Mouse (Mus musculus) neural tube, embryonic 15.5 days (tissue): ENCODE results near the gene Idh1. TPM values are rescaled to one million over a fixed set of nuclear protein-coding genes. Genes with fewer than 3 reads are reported as not detected.

Experiments
- ATAC-seq: fragments of 200-750 bp; cut with Nextera tagmentation; 2 replicates; pipeline ENCODE4 v1.8.0; 2017; ENCODE audit warnings: mild to moderate bottlenecking, moderate TSS enrichment, moderate library complexity; ENCODE audit not compliant: low FRiP score
- H3K27ac ChIP-seq: fragments of 300-500 bp; sonication (generic); replicated peaks from 2 replicates; pipeline ENCODE4 v1.5.1; 2015; ENCODE audit warnings: mild to moderate bottlenecking, inconsistent platforms
- H3K27me3 ChIP-seq: fragments of 300-500 bp; sonication (generic); replicated peaks from 2 replicates; pipeline ENCODE4 v1.6.1; 2015; ENCODE audit warnings: inconsistent platforms
- H3K36me3 ChIP-seq: fragments of 300-500 bp; sonication (generic); 2 replicates; pipeline ENCODE4 v1.6.1; 2015; ENCODE audit warnings: inconsistent platforms
- H3K4me1 ChIP-seq: fragments of 300-500 bp; sonication (generic); 2 replicates; pipeline ENCODE4 v1.6.1; 2015; ENCODE audit warnings: inconsistent platforms
- H3K4me2 ChIP-seq: fragments of 300-500 bp; sonication (generic); 2 replicates; pipeline ENCODE4 v1.6.1; 2015; ENCODE audit warnings: inconsistent platforms, mild to moderate bottlenecking, moderate library complexity
- H3K4me3 ChIP-seq: fragments of 300-500 bp; sonication (generic); replicated peaks from 2 replicates; pipeline ENCODE4 v1.5.1; 2015; ENCODE audit warnings: mild to moderate bottlenecking, inconsistent platforms
- H3K9ac ChIP-seq: fragments of 300-500 bp; sonication (generic); replicated peaks from 2 replicates; pipeline ENCODE4 v1.6.1; 2015; ENCODE audit warnings: mild to moderate bottlenecking, inconsistent platforms
- H3K9me3 ChIP-seq: fragments of 300-500 bp; sonication (generic); replicated peaks from 2 replicates; pipeline ENCODE4 v1.6.1; 2016; ENCODE audit warnings: inconsistent platforms
- WGBS: fragments of 180-500 bp; shearing (Covaris S2); methylation state at CpG from one replicate; pipeline ENCODE4 v1.1.7; 2015; ENCODE audit warnings: mixed read lengths; 5-methylcytosine and 5-hydroxymethylcytosine counted together
- polyA plus RNA-seq: library from polyadenylated mRNA; unstranded; fragments of >200 nt; fragmentation: Nextera tagmentation; extraction: Ambion mirVana; gene quantifications from 2 replicates; pipeline ENCODE4 v1.2.1, GENCODE M21; 2015

Idh1 gene
- polyA plus RNA-seq, 1 experiment from 2014 or later, result 446 TPM

DNA sequence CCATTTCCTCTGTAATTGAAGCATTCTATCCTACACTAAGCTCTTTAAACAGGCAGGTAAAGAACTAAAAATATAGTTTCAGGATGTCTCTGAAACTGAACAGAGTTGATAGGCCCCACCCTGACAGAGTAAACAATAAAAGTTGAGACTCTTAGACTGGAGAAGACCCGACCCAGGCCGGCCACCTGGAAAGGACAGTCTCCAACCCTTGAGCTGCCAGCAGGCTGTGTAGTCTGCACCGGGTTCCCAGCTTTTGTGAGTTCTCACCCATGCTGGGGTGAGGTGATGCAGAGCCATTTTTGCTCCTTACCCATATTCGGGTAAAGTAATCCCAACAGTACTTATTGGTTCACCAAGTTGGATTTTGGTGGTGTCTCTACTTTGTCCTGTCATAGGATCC, 10.1 kb downstream of the Idh1 start:
- H3K4me3 ChIP-seq, result no peak overlapping the region
- WGBS, result 83% methylated on average over 4 of the region's 4 CpGs

GRCm38 (mm10) chr1:65173716-65174115, 12.6 kb downstream of the Idh1 start:
- WGBS, result 98% methylated on average over 2 of the region's 2 CpGs
- Histone ChIP-seq H3K4me1 (peaks cover 34% of the 10 kb centered on the region), H3K9me3 (no peaks in the 10 kb centered on the region), H3K27ac (no peak overlapping the region), H3K4me2 (no peak overlapping the region), H3K36me3 (peaks cover 43% of the 10 kb centered on the region), H3K4me3 (no peak overlapping the region), H3K27me3 (no peaks in the 10 kb centered on the region), H3K9ac (no peak overlapping the region)
- no peak for ATAC-seq

More for the DNA sequence above, 10.1 kb downstream of the Idh1 start:
- no peak overlapping the region for H3K27ac ChIP-seq
- H3K9ac ChIP-seq, result no peak overlapping the region
- peaks cover 37% of the 10 kb centered on the region for H3K4me1 ChIP-seq
- ATAC-seq, result no peak
- H3K4me2 ChIP-seq, result peak overlapping the region; percentile 2
- no peaks in the 10 kb centered on the region for H3K27me3 ChIP-seq
- H3K36me3 ChIP-seq, result peaks cover 20% of the 10 kb centered on the region
- H3K9me3 ChIP-seq, result no peaks in the 10 kb centered on the region

DNA sequence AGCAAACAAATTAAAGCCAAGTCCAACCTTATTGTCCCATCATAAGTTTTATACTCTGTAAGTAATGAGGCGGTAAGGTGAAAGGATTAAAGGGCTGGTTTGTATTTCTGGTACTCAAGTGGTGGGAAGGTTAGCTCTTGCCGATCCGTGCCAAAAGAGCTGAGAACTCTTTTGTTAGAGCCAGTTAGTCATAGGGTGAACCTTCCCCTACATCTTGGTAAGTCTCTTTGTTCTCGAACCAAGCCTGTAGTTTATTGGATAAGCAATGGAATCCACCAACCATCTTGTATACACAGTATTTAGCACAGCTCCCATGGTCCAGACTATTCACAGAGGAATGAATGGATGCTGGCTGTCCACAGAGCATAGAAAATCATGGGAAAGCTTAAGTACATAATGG, 14.7 kb downstream of the Idh1 start:
- H3K4me1 ChIP-seq, result peaks cover 19% of the 10 kb centered on the region
- H3K4me2 ChIP-seq, result no peak overlapping the region
- no peaks in the 10 kb centered on the region for H3K27me3 ChIP-seq
- no peaks in the 10 kb centered on the region for H3K9me3 ChIP-seq
- H3K4me3 ChIP-seq, result no peak overlapping the region
- H3K36me3 ChIP-seq, result peaks cover 62% of the 10 kb centered on the region
- 70% methylated on average over 4 of the region's 4 CpGs for WGBS
- H3K27ac ChIP-seq, result no peak overlapping the region
- no peak for ATAC-seq
- H3K9ac ChIP-seq, result no peak overlapping the region

DNA sequence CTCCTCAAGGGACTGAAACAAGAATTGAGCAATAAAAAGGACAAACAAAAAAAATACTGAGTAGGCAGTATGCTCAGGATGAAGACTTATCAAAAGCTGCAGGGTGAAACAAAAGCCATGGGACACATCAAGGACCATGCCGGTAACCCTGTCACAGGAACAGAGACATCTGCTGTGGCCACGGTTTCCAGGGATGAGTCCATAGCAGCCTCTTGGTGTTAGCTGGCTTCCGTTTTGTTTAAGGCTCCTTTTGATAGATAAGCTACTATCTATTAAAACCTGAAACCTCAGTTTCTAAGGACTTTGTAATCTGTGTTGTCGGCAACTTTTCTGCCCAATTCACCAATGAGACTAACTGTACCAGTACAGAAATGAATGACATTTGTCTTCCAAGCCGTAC, 16.4 kb downstream of the Idh1 start:
- ATAC-seq, result no peak
- no peak overlapping the region for H3K9ac ChIP-seq
- H3K27ac ChIP-seq, result no peak overlapping the region
- H3K4me3 ChIP-seq, result no peak overlapping the region
- H3K36me3 ChIP-seq, result peaks cover 78% of the 10 kb centered on the region
- no peaks in the 10 kb centered on the region for H3K27me3 ChIP-seq
- WGBS, result 88% methylated on average over 5 of the region's 5 CpGs
- H3K4me2 ChIP-seq, result no peak overlapping the region
- H3K9me3 ChIP-seq, result no peaks in the 10 kb centered on the region
- H3K4me1 ChIP-seq, result peaks cover 8% of the 10 kb centered on the region; the same call in 1 of the 2 replicates

DNA sequence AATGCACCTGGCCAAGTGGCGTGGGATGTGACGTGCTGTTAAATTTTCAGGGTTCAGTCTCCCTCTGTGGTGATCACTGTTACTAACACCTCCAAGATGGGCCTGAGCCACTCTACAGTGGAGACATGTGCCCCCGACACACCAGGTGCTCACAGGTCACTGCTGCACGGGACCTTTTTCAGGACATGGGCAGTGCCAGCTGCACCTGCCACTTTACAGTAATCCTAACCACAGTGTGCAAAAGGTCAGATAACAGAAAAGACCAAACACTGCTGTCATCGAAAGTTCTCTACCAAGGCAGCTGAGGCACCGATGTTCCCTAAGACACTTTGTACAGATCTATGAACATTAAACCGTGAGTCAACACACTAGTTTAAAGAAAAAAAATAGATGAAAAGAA, 16.8 kb downstream of the Idh1 start:
- Histone ChIP-seq H3K36me3 (peaks cover 82% of the 10 kb centered on the region), H3K4me1 (peaks cover 8% of the 10 kb centered on the region; the same call in 1 of the 2 replicates), H3K9me3 (no peaks in the 10 kb centered on the region), H3K9ac (no peak overlapping the region), H3K27ac (no peak overlapping the region), H3K27me3 (no peaks in the 10 kb centered on the region), H3K4me2 (no peak overlapping the region), H3K4me3 (no peak overlapping the region)
- no peak for ATAC-seq
- WGBS, result 96% methylated on average over 7 of the region's 7 CpGs

GRCm38 (mm10) chr1:65167496-65167895, 18.8 kb downstream of the Idh1 start:
- Histone ChIP-seq H3K4me2 (no peak overlapping the region), H3K9me3 (no peaks in the 10 kb centered on the region), H3K27ac (no peak overlapping the region), H3K9ac (no peak overlapping the region), H3K36me3 (peaks cover 88% of the 10 kb centered on the region), H3K27me3 (no peaks in the 10 kb centered on the region), H3K4me3 (no peak overlapping the region), H3K4me1 (peaks cover 1% of the 10 kb centered on the region; the same call in 1 of the 2 replicates)
- no peak for ATAC-seq
- WGBS, result 77% methylated on average over 1 of the region's 1 CpGs

GRCm38 (mm10) chr1:65162210-65162609, 24.1 kb downstream of the Idh1 start:
- H3K4me1 ChIP-seq, result no peaks in the 10 kb centered on the region
- H3K36me3 ChIP-seq, result peaks cover 85% of the 10 kb centered on the region
- no peak overlapping the region for H3K4me3 ChIP-seq
- H3K9me3 ChIP-seq, result no peaks in the 10 kb centered on the region
- ATAC-seq, result no peak
- H3K27me3 ChIP-seq, result no peaks in the 10 kb centered on the region
- H3K27ac ChIP-seq, result no peak overlapping the region
- H3K4me2 ChIP-seq, result no peak overlapping the region
- WGBS, result 100% methylated on average over 1 of the region's 1 CpGs
- H3K9ac ChIP-seq, result no peak overlapping the region

- H3K9ac ChIP-seq, result no peak overlapping the region
- no peaks in the 10 kb centered on the region for H3K27me3 ChIP-seq
- H3K4me1 ChIP-seq, result no peaks in the 10 kb centered on the region
- no peak overlapping the region for H3K4me3 ChIP-seq
- H3K27ac ChIP-seq, result no peak overlapping the region
- ATAC-seq, result no peak
- no peak overlapping the region for H3K4me2 ChIP-seq
- 99% methylated on average over 5 of the region's 5 CpGs for WGBS
- H3K9me3 ChIP-seq, result no peaks in the 10 kb centered on the region
- peaks cover 34% of the 10 kb centered on the region for H3K36me3 ChIP-seq
Observed at GRCm38 (mm10) chr1:65156111-65156510, 30.2 kb downstream of the Idh1 start.

- no peaks in the 10 kb centered on the region for H3K9me3 ChIP-seq
- H3K9ac ChIP-seq, result no peak overlapping the region
- no peak overlapping the region for H3K4me3 ChIP-seq
- H3K4me1 ChIP-seq, result no peaks in the 10 kb centered on the region
- no peak for ATAC-seq
- H3K27ac ChIP-seq, result no peak overlapping the region
- no peak overlapping the region for H3K4me2 ChIP-seq
- H3K36me3 ChIP-seq, result peaks cover 22% of the 10 kb centered on the region
- H3K27me3 ChIP-seq, result no peaks in the 10 kb centered on the region
Observed at GRCm38 (mm10) chr1:65154814-65155213, 31.5 kb downstream of the Idh1 start.

DNA sequence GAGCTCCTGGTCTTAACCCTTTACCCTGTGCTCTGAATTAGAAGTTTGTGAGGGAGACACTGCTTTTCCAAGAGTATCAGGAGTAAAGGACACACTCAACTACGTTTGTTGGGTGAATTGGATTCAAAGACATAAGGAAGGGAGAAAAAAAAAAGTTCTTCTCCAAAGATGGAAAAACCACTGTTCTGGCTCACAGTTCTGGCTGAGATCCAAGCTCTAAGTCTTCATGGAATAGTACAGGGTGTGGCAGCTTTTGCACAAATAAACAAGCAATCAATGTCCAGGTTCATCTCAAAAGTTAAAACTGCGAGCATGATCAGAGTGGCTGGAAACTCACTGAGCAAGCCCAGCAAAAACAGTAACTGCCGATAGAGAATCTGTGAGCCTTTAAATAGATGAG, 38.3 kb downstream of the Idh1 start:
- WGBS, result 85% methylated on average over 3 of the region's 3 CpGs
- no peaks in the 10 kb centered on the region for H3K9me3 ChIP-seq
- ATAC-seq, result no peak

DNA sequence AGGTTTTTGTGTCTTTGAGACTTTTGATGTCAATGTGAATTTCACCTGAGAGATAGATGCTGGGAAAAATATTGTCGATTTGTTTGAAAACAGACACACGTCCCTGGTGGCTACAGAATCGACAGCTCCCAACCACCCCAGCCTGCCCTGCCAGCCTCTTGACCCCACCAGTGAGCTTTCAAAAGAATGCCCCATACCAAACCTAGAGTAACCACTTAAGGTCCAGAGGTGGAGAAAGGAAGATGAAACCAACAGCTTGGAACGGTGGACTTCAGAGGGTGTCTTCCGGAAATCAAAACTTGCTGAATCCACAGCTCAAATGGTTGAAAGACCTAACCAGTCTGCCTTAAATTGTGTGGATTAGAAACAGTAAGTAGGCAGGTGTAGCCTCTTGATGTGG, 39.0 kb downstream of the Idh1 start:
- no peak overlapping the region for H3K4me3 ChIP-seq
- H3K9me3 ChIP-seq, result no peaks in the 10 kb centered on the region
- no peak overlapping the region for H3K27ac ChIP-seq
- H3K4me2 ChIP-seq, result no peak overlapping the region
- no peak for ATAC-seq
- no peaks in the 10 kb centered on the region for H3K27me3 ChIP-seq
- H3K4me1 ChIP-seq, result no peaks in the 10 kb centered on the region
- H3K9ac ChIP-seq, result no peak overlapping the region
- 93% methylated on average over 5 of the region's 5 CpGs for WGBS
- H3K36me3 ChIP-seq, result no peaks in the 10 kb centered on the region

More for the DNA sequence above, 38.3 kb downstream of the Idh1 start:
- Histone ChIP-seq H3K27ac (no peak overlapping the region), H3K27me3 (no peaks in the 10 kb centered on the region), H3K4me2 (no peak overlapping the region), H3K4me3 (no peak overlapping the region), H3K36me3 (no peaks in the 10 kb centered on the region), H3K9ac (no peak overlapping the region), H3K4me1 (no peaks in the 10 kb centered on the region)

DNA sequence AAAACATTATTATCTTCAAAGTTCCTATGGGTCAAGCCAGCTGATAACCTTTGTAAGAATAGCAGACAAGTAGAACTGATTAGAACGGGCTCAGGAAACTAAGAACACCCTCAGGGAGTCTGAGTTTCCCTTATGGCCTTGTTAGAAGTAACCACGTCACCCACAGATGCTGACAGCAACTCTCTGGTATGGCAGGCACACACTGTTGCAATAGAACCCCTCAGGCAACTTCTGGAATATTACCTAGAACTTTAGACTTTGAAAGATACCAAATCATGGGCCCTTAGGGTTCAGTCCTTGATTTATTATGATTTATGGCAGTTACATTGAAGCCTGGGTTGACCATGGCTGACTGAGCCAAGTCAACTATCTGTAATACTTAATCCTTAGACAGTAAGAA, 39.7 kb downstream of the Idh1 start:
- no peak for ATAC-seq
- no peak overlapping the region for H3K4me2 ChIP-seq
- no peak overlapping the region for H3K4me3 ChIP-seq
- WGBS, result 71% methylated on average over 2 of the region's 2 CpGs
- no peaks in the 10 kb centered on the region for H3K4me1 ChIP-seq
- no peak overlapping the region for H3K9ac ChIP-seq
- no peak overlapping the region for H3K27ac ChIP-seq
- no peaks in the 10 kb centered on the region for H3K27me3 ChIP-seq
- H3K36me3 ChIP-seq, result no peaks in the 10 kb centered on the region
- no peaks in the 10 kb centered on the region for H3K9me3 ChIP-seq

- H3K4me2 ChIP-seq, result no peak overlapping the region
- no peak overlapping the region for H3K9ac ChIP-seq
- H3K27ac ChIP-seq, result no peak overlapping the region
- ATAC-seq, result no peak
- no peak overlapping the region for H3K4me3 ChIP-seq
- H3K27me3 ChIP-seq, result no peaks in the 10 kb centered on the region
- no peaks in the 10 kb centered on the region for H3K9me3 ChIP-seq
- no peaks in the 10 kb centered on the region for H3K36me3 ChIP-seq
- H3K4me1 ChIP-seq, result no peaks in the 10 kb centered on the region
- 91% methylated on average over 2 of the region's 2 CpGs for WGBS
Observed at GRCm38 (mm10) chr1:65144783-65145182, 41.5 kb downstream of the Idh1 start.
